Mouse (Mus musculus): ENCODE measurements around the gene Shoc2. TPM values are rescaled to one million over a fixed set of nuclear protein-coding genes. Genes with fewer than 3 reads are reported as not detected.

The Shoc2 gene
- polyA plus RNA-seq (2015; fragmentation: Nextera tagmentation; extraction: Ambion mirVana), result 27.9 and 28.3 TPM in 2 replicates

GRCm38 (mm10) chr19:53943802-53944785 is at the start of gene Shoc2, which contains the start of gene Bbip1:
Gene Shoc2, plus strand, starts transcription at chr19:53944306.
Gene Bbip1, minus strand, starts transcription at chr19:53944627.

GRCm38 (mm10) chr19:54043851-54044250 is 99.7 kb downstream of the Shoc2 start, which contains the start of gene Adra2a:
Gene Adra2a, plus strand, starts transcription at chr19:54044151.

Other genes starting within 250 kb of the Shoc2 start
- gene Pdcd4, start 52.1 kb upstream of the Shoc2 start, polyA plus RNA-seq (2015; fragmentation: Nextera tagmentation; extraction: Ambion mirVana), result 85.1 and 119 TPM in 2 replicates
- 87.4 and 142 TPM in 2 replicates for gene Bbip1, start 321 bp downstream of the Shoc2 start, polyA plus RNA-seq (2015; fragmentation: Nextera tagmentation; extraction: Ambion mirVana)
- 0.69 and 2.2 TPM in 2 replicates for gene Adra2a, start 99.8 kb downstream of the Shoc2 start, polyA plus RNA-seq (2015; fragmentation: Nextera tagmentation; extraction: Ambion mirVana)